Mouse (Mus musculus) C2C12 (cell line): ENCODE results near the gene Pard3.

ENCODE experiments used
- CTCF ChIP-seq: IDR thresholded peaks from one replicate; pipeline ENCODE4 v1.5.1; 2011; ENCODE audit not compliant: control insufficient read depth, insufficient read depth, insufficient read length
- MAX ChIP-seq: IDR thresholded peaks from one replicate; pipeline ENCODE4 v1.6.1; 2011; ENCODE audit warnings: mild to moderate bottlenecking, control low read depth
- MYOG ChIP-seq: IDR thresholded peaks from one replicate; pipeline ENCODE4 v1.6.1; 2011; ENCODE audit not compliant: control insufficient read depth, insufficient read length; ENCODE audit errors: extremely low read depth

- TF ChIP-seq MYOG (no peak), CTCF (no peak), MAX (no peak)
These were observed 52.1 kb downstream of the Pard3 start for GRCm38 (mm10) chr8:127115837-127116236.
